Mouse (Mus musculus) gastrocnemius, postnatal 10 days (tissue): ENCODE data around the gene Zfp799. TPM values are rescaled to one million over a fixed set of nuclear protein-coding genes. Genes with fewer than 3 reads are reported as not detected.

Source experiments
- DNase-seq: peaks from one replicate; pipeline ENCODE4 v3.0.0; 2021; ENCODE audit warnings: mixed read lengths
- total RNA-seq, 2 experiments: library from RNA; stranded (reverse); gene quantifications; 2 replicates each; pipeline ENCODE4 v1.2.3; 2021

Gene Zfp799
- total RNA-seq, 2 experiments from 2014 or later = 7.0 to 10.9 TPM

- DNase-seq = peak; percentile 59
Measured at GRCm38 (mm10) chr17:32787436-32788093, 42.5 kb downstream of the Zfp799 start.

- no peak for DNase-seq
Measured at GRCm38 (mm10) chr17:32786944-32787343, 43.1 kb downstream of the Zfp799 start.

- DNase-seq = no peak
Measured at GRCm38 (mm10) chr17:32785656-32786055, 44.4 kb downstream of the Zfp799 start.

GRCm38 (mm10) chr17:32777564-32777963 is 52.5 kb downstream of the Zfp799 start:
- DNase-seq = no peak

- no peak for DNase-seq
Measured at GRCm38 (mm10) chr17:32771213-32771612, 58.8 kb downstream of the Zfp799 start.

- DNase-seq = no peak
Measured at GRCm38 (mm10) chr17:32766422-32766821, 63.6 kb downstream of the Zfp799 start.

Other genes starting within 250 kb of the Zfp799 start
- gene Cyp4f37, start 209.0 kb downstream of the Zfp799 start, total RNA-seq = not detected
- gene Cyp4f40, start 171.4 kb downstream of the Zfp799 start, total RNA-seq = not detected
- not detected for gene Cyp4f15, start 144.6 kb downstream of the Zfp799 start, total RNA-seq
- 10 to 100 TPM; 30.6 to 36.4 TPM for gene Zfp871, start 42.0 kb downstream of the Zfp799 start, total RNA-seq
- under 1 TPM; 0.77 to 0.87 TPM for gene Zfp811, start 20.3 kb downstream of the Zfp799 start, total RNA-seq
- gene Zfp870, start 61.4 kb upstream of the Zfp799 start, total RNA-seq = 1 to 10 TPM; 7.1 to 7.4 TPM
- under 1 TPM; 0.14 to 0.32 TPM for gene Cyp4f14, start 87.1 kb upstream of the Zfp799 start, total RNA-seq
- 10 to 100 TPM in 1 of 2 experiments, 1 to 10 TPM in 1; 7.6 to 11.1 TPM for gene Cyp4f13, start 117.1 kb upstream of the Zfp799 start, total RNA-seq
- 1 to 10 TPM; 2.5 to 3.0 TPM for gene Zfp472, start 135.6 kb upstream of the Zfp799 start, total RNA-seq
- gene Zfp952, start 162.9 kb upstream of the Zfp799 start, total RNA-seq = 1 to 10 TPM; 5.3 to 7.7 TPM
- gene Zfp763, start 203.1 kb upstream of the Zfp799 start, total RNA-seq = 1 to 10 TPM; 5.0 to 6.3 TPM
- gene 4921501E09Rik, start 237.8 kb upstream of the Zfp799 start, total RNA-seq = not detected